Mouse (Mus musculus) liver, adult 2 months (tissue): Measurements from ENCODE around the gene Stxbp1. TPM values are rescaled to one million over a fixed set of nuclear protein-coding genes. Genes with fewer than 3 reads are reported as not detected.
A peak's percentile ranks its signal among the peaks of the same experiment; 100 is the strongest.

ENCODE experiments used
- DNase-seq: peaks from one replicate; pipeline ENCODE4 v3.0.0-alpha.2; 2011; ENCODE audit warnings: low read depth, low spot score; ENCODE audit errors: extremely low read depth
- H3K27ac ChIP-seq: fragments of 200-500 bp; replicated peaks from 2 replicates; pipeline ENCODE4 v1.5.1; 2012; ENCODE audit warnings: low read depth, mild to moderate bottlenecking, control low read depth, inconsistent platforms, low read length; ENCODE audit not compliant: insufficient read depth
- H3K27me3 ChIP-seq: fragments of 200-500 bp; 2 replicates; pipeline ENCODE4 v1.6.1; 2012; ENCODE audit warnings: mild to moderate bottlenecking, moderate library complexity, low read length, inconsistent platforms; ENCODE audit not compliant: control insufficient read depth, insufficient read depth
- H3K36me3 ChIP-seq: fragments of 200-500 bp; 2 replicates; pipeline ENCODE4 v1.6.1; 2012; ENCODE audit warnings: low read length, inconsistent platforms; ENCODE audit not compliant: control insufficient read depth, insufficient read depth
- H3K4me1 ChIP-seq: fragments of 200-500 bp; 2 replicates; pipeline ENCODE4 v1.6.1; 2011; ENCODE audit warnings: low read length; ENCODE audit not compliant: control insufficient read depth, insufficient read depth
- H3K4me3 ChIP-seq: fragments of 200-500 bp; 2 replicates; pipeline ENCODE4 v1.5.1; 2011; ENCODE audit warnings: low read depth, mild to moderate bottlenecking, control low read depth, low read length, moderate library complexity; ENCODE audit not compliant: insufficient read depth
- H3K79me2 ChIP-seq: fragments of 200-500 bp; 2 replicates; pipeline ENCODE4 v1.6.1; 2012; ENCODE audit warnings: inconsistent platforms, mild to moderate bottlenecking, low read length, moderate library complexity; ENCODE audit not compliant: control insufficient read depth, insufficient read depth
- H3K9ac ChIP-seq: fragments of 200-500 bp; 2 replicates; pipeline ENCODE4 v1.6.1; 2012; ENCODE audit warnings: low read depth, mild to moderate bottlenecking, control low read depth, inconsistent platforms, low read length
- CTCF ChIP-seq: fragments of 200-500 bp; IDR thresholded peaks from 2 replicates; pipeline ENCODE4 v1.5.1; 2011; ENCODE audit warnings: low read depth, low read length, control low read depth
- POLR2A ChIP-seq: fragments of 200-500 bp; IDR thresholded peaks from 2 replicates; pipeline ENCODE4 v1.6.1; 2011; ENCODE audit warnings: low read length, control low read depth; ENCODE audit not compliant: insufficient read depth; ENCODE audit errors: extremely low read depth
- WGBS: fragments of 180-500 bp; shearing (Covaris S2); methylation state at CpG from one replicate; pipeline ENCODE4 v1.1.7; 2018; 5-methylcytosine and 5-hydroxymethylcytosine counted together
- polyA plus RNA-seq: library from polyadenylated mRNA; depleted of rRNA; stranded (reverse); fragments of >200 nt; gene quantifications from 2 replicates; pipeline ENCODE4 v1.2.3, GENCODE M21; 2012
- total RNA-seq: library from RNA; depleted of rRNA; stranded (reverse); fragments of >200 nt; gene quantifications from 2 replicates; pipeline ENCODE4 v1.2.3, GENCODE M21; 2014

The Stxbp1 gene
- total and polyA plus RNA-seq, 2 experiments: 0.74 to 1.6 TPM

DNA sequence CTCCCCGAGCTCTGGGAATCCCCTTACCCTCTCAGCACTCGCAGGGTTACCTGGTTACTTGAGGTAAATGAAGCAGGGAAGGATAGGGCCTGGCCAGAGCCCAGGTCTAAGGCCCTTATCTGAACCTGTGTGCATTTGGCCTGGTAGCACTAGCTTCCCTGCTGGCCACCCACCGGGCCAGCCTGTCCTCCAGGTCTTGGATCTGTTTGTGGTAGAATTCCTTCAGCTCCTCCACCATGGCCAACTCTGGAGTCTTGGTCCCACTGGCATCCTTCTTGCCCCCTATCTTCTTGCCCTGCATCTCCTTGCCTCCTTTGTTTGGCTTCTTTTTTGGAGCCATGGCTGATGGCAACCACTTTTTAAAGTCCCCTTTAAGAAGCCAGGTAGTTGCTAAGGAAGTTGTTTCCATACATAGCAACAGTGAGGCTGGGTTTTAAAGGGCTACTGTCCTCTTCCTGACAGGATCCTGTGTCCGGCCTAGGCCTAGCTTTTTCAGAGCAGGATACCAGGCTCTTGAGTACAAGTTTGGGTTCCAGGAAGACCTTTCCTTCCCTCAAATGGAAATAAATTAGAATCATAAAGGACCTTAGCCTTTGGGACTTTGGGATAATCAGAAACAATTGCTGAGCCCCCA lies 62.9 kb downstream of the Stxbp1 start, which contains the start of gene Cfap157:
Gene Cfap157, minus strand, starts transcription at position 381 of the 634 bp plus-strand sequence.
- no peaks in the 10 kb centered on the region for H3K4me1 ChIP-seq
- peak; percentile 19 for DNase-seq
- no peaks in the 10 kb centered on the region for H3K36me3 ChIP-seq
- no peak within 1 kb of the TSS for H3K9ac ChIP-seq
- H3K79me2 ChIP-seq: no peaks in the 10 kb centered on the region
- no peak within 1 kb of the TSS for H3K4me3 ChIP-seq
- TF ChIP-seq CTCF (no peak), POLR2A (no peak)
- WGBS: 77% methylated on average over 4 of the region's 4 CpGs
- H3K27ac ChIP-seq: no peak within 1 kb of the TSS
- no peaks in the 10 kb centered on the region for H3K27me3 ChIP-seq

- 87% methylated on average over 6 of the region's 6 CpGs for WGBS
- Histone ChIP-seq H3K27ac (no peak overlapping the region), H3K79me2 (no peaks in the 10 kb centered on the region), H3K4me1 (no peaks in the 10 kb centered on the region), H3K27me3 (no peaks in the 10 kb centered on the region), H3K36me3 (no peaks in the 10 kb centered on the region), H3K4me3 (no peak overlapping the region), H3K9ac (no peak overlapping the region)
- TF ChIP-seq CTCF (no peak), POLR2A (no peak)
- DNase-seq: no peak
These were observed 65.3 kb downstream of the Stxbp1 start for GRCm38 (mm10) chr2:32781710-32782109.

GRCm38 (mm10) chr2:32779714-32780113 lies 67.3 kb downstream of the Stxbp1 start:
- H3K79me2 ChIP-seq: no peaks in the 10 kb centered on the region
- TF ChIP-seq POLR2A (no peak), CTCF (no peak)
- 92% methylated on average over 6 of the region's 6 CpGs for WGBS

GRCm38 (mm10) chr2:32779131-32779530 lies 67.9 kb downstream of the Stxbp1 start:
- Histone ChIP-seq H3K4me1 (no peaks in the 10 kb centered on the region), H3K4me3 (no peak overlapping the region), H3K9ac (no peak overlapping the region), H3K27ac (no peak overlapping the region), H3K36me3 (no peaks in the 10 kb centered on the region), H3K79me2 (no peaks in the 10 kb centered on the region), H3K27me3 (no peaks in the 10 kb centered on the region)
- no peak for TF ChIP-seq POLR2A
- peak; percentile 88 for TF ChIP-seq CTCF
- WGBS: 20% methylated on average over 8 of the region's 8 CpGs
- DNase-seq: peak; percentile 17

More at GRCm38 (mm10) chr2:32779714-32780113, 67.3 kb downstream of the Stxbp1 start:
- H3K9ac ChIP-seq: no peak overlapping the region
- no peak overlapping the region for H3K27ac ChIP-seq
- no peaks in the 10 kb centered on the region for H3K36me3 ChIP-seq
- H3K27me3 ChIP-seq: no peaks in the 10 kb centered on the region
- no peak overlapping the region for H3K4me3 ChIP-seq
- no peak for DNase-seq
- H3K4me1 ChIP-seq: no peaks in the 10 kb centered on the region

DNA sequence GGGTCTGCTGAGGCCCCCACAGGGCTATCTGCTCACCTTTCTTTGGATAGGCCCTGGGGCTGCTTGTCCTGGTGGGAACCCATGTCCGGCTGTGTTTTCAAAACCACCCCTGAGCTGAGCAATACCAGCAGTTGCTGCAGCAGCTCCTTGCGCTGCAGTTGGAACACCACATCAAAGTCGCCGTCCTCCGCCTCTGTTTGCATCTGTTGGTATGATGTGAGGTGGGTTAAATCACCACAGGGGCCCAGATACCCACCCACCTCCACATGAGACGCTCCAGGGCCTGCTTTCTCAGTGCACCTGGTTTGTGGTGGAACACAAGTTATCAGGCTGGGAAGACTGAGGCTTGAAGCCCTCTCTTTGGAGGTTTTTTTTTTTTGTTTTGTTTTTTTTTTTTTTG lies 69.0 kb downstream of the Stxbp1 start:
- Histone ChIP-seq H3K36me3 (no peaks in the 10 kb centered on the region), H3K4me3 (no peak overlapping the region), H3K4me1 (no peaks in the 10 kb centered on the region), H3K79me2 (no peaks in the 10 kb centered on the region), H3K27ac (no peak overlapping the region), H3K27me3 (no peaks in the 10 kb centered on the region), H3K9ac (no peak overlapping the region)
- 91% methylated on average over 6 of the region's 6 CpGs for WGBS
- DNase-seq: no peak
- TF ChIP-seq POLR2A: no peak
- TF ChIP-seq CTCF: no peak

DNA sequence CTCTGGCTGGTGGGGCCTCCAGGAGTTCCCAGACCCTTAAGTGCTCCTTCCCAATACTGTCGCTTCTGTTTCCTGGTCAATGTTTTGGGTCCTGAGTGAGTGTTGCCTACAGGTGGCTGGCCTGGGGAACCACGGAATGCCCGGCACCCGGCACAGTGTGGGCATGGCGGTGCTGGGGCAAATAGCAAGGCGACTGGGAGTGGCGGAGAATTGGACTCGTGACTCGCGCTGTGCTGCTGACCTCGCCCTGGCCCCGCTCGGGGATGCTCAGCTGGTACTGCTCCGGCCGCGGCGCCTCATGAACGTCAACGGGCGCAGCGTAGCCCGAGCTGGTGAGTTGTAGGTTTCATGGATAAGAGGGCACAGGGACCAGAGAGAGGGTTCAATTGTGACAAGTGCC lies 70.9 kb downstream of the Stxbp1 start:
- no peak for DNase-seq
- Histone ChIP-seq H3K4me3 (no peak overlapping the region), H3K36me3 (no peaks in the 10 kb centered on the region), H3K9ac (no peak overlapping the region), H3K79me2 (no peaks in the 10 kb centered on the region), H3K4me1 (peaks cover 5% of the 10 kb centered on the region), H3K27ac (no peak overlapping the region), H3K27me3 (no peaks in the 10 kb centered on the region)
- TF ChIP-seq POLR2A (no peak), CTCF (no peak)
- 50% methylated on average over 22 of the region's 22 CpGs for WGBS
